Mouse (Mus musculus) mature B cell (primary cell): Measurements from ENCODE around the gene 4933430I17Rik.
"Not testable (repeated sequence)": the region's sequence is repeated elsewhere in the genome, so short reads cannot be mapped to it uniquely, and the experiment has no call there.

Experiments
- in situ Hi-C: fragments of 300-500 bp; cut with MboI; formaldehyde crosslinking; loops from 2 replicates; pipeline ENCODE4 v1.14.3; 2019

The 4933430I17Rik gene

GRCm38 (mm10) chr4:62541802-62542201 lies 16.6 kb downstream of the 4933430I17Rik start:
- in situ Hi-C loops, result no loop called here

GRCm38 (mm10) chr4:62543782-62544181 lies 18.6 kb downstream of the 4933430I17Rik start:
- in situ Hi-C loops, result no loop called here

- in situ Hi-C loops, result no loop called here
Observed at GRCm38 (mm10) chr4:62544801-62545200, 19.6 kb downstream of the 4933430I17Rik start.

- in situ Hi-C loops, result loop anchor here (10.0 kb wide), 1 partner anchor 203 kb away; no protein-coding TSS in a partner anchor
Observed at GRCm38 (mm10) chr4:62551966-62552365, 26.8 kb downstream of the 4933430I17Rik start.

GRCm38 (mm10) chr4:62557436-62557835 lies 32.3 kb downstream of the 4933430I17Rik start:
- in situ Hi-C loops, result loop anchor here (5.0 to 10.0 kb wide), 2 partner anchors 140 to 197 kb away; no protein-coding TSS in a partner anchor

- in situ Hi-C loops, result loop anchor here (5.0 to 10.0 kb wide), 2 partner anchors 137 to 195 kb away; no protein-coding TSS in a partner anchor
Observed at GRCm38 (mm10) chr4:62559797-62560329, 34.7 kb downstream of the 4933430I17Rik start, which contains the start of gene Rgs3. Gene Rgs3, plus strand, starts transcription at chr4:62559847.

GRCm38 (mm10) chr4:62560963-62561629 lies 35.9 kb downstream of the 4933430I17Rik start:
- in situ Hi-C loops, result no loop called here

- in situ Hi-C loops, result no loop called here
Observed at GRCm38 (mm10) chr4:62561630-62562001, 36.4 kb downstream of the 4933430I17Rik start.

- in situ Hi-C loops, result no loop called here
Observed at GRCm38 (mm10) chr4:62562006-62562405, 36.8 kb downstream of the 4933430I17Rik start.

GRCm38 (mm10) chr4:62566530-62566929 lies 41.4 kb downstream of the 4933430I17Rik start:
- in situ Hi-C loops, result no loop called here

GRCm38 (mm10) chr4:62567696-62568095 lies 42.5 kb downstream of the 4933430I17Rik start:
- in situ Hi-C loops, result no loop called here

GRCm38 (mm10) chr4:62568359-62568758 lies 43.2 kb downstream of the 4933430I17Rik start:
- in situ Hi-C loops, result no loop called here

- in situ Hi-C loops, result no loop called here
Observed at GRCm38 (mm10) chr4:62569603-62570002, 44.4 kb downstream of the 4933430I17Rik start.

GRCm38 (mm10) chr4:62570029-62570428 lies 44.9 kb downstream of the 4933430I17Rik start:
- in situ Hi-C loops, result no loop called here

GRCm38 (mm10) chr4:62582365-62583264 lies 57.4 kb downstream of the 4933430I17Rik start:
- in situ Hi-C loops, result no loop called here

GRCm38 (mm10) chr4:62583265-62584092 lies 58.3 kb downstream of the 4933430I17Rik start:
- in situ Hi-C loops, result no loop called here

GRCm38 (mm10) chr4:62587067-62587466 lies 61.9 kb downstream of the 4933430I17Rik start:
- in situ Hi-C loops, result no loop called here

- in situ Hi-C loops, result no loop called here
Observed at GRCm38 (mm10) chr4:62590878-62591277, 65.7 kb downstream of the 4933430I17Rik start.

GRCm38 (mm10) chr4:62591326-62591725 lies 66.2 kb downstream of the 4933430I17Rik start:
- in situ Hi-C loops, result no loop called here

GRCm38 (mm10) chr4:62593546-62594240 lies 68.5 kb downstream of the 4933430I17Rik start:
- in situ Hi-C loops, result not testable (repeated sequence)

GRCm38 (mm10) chr4:62594442-62594841 lies 69.3 kb downstream of the 4933430I17Rik start:
- in situ Hi-C loops, result no loop called here
